Mouse (Mus musculus) heart, postnatal 4 days (tissue): ENCODE measurements around the gene Fbxl17. TPM values are rescaled to one million over a fixed set of nuclear protein-coding genes. Genes with fewer than 3 reads are reported as not detected.

ENCODE experiments used
- DNase-seq: peaks from one replicate; pipeline ENCODE4 v3.0.0; 2021
- total RNA-seq, 2 experiments: library from RNA; stranded (reverse); gene quantifications; 2 replicates each; pipeline ENCODE4 v1.2.3; 2021

Gene Fbxl17
- 10 to 100 TPM; 35.6 to 37.3 TPM for total RNA-seq

DNA sequence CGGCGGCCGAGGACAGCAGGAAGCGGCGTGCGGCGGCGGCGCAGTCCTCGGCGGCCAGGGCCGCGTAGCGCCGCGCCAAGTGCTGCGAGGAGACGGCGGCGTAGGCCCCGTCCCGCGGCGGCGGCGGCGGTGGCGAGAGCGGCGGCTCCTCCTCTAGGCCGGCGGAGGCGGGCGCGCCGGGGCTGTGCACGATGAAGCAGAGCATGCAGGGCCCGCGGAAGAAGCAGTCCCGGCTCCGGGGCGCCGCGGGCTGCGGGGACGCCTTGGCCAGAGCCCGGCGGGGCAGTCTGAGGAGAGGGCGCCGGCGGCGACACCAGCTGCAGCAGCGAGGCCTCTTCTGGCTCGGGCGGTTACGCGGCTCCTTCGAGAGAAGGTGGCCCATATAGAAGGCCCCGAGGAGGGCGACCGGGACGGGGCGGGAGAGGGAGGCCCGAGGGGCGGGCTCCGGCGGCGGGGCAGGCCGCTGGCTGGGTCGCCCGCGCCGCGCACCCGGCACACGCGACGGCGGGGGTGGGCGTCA lies at the start of gene Fbxl17:
Gene Fbxl17 (minus strand): TSS at position 382 of the 520 bp plus-strand sequence.
- peak; percentile 67 for DNase-seq

DNA sequence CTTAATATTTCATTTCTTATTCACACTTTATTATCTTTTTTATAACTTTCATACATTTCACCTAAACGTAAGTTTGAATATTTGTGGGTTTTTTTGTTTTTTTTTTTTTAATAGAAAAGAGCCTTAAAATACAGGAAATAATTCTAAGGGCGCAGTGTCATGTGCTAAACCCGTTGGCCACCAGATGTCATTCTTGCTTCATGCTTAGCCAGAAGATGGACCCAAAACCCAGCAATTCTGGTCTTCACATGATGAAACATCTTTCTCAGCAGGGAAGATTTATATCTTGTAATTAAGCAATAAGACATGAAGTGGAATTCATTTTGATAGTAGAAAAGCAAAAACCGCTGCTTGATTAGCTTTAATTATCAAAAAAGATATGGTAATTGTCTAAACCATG lies 47.6 kb upstream of the Fbxl17 start:
- peak; percentile 35 for DNase-seq

DNA sequence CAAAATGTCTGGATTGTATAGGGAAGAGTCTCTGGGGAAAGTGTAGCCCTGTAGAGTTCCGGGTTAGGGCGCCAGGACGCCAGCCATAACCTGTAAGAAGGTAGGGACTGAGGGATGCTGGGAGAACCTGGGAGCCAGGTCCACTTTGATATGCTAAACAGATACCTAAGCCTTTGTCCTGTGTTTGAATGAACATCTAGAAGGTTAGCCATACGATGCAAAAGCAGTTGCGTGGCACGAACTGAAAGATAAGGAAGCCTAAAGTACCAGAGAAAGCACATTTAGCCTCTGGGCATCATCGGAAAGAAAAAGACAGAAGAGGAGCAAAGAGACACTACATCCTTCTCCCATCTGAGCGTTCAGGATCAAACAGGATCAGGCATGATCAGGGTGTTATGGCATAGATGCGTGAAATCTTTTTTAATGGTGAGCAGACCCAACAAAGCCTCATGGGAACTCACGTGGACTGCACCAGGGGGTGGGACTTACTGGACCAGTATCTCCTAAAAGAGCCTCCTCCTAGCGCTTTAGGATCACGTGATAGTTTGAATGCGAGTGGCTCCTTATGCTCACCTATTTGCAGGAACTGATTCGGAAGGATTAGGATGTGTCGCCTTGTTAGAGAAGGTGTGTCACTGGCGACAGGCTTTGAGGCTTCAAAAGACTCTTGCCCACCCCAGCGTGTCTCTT lies 34.9 kb upstream of the Fbxl17 start:
- DNase-seq = no peak

DNA sequence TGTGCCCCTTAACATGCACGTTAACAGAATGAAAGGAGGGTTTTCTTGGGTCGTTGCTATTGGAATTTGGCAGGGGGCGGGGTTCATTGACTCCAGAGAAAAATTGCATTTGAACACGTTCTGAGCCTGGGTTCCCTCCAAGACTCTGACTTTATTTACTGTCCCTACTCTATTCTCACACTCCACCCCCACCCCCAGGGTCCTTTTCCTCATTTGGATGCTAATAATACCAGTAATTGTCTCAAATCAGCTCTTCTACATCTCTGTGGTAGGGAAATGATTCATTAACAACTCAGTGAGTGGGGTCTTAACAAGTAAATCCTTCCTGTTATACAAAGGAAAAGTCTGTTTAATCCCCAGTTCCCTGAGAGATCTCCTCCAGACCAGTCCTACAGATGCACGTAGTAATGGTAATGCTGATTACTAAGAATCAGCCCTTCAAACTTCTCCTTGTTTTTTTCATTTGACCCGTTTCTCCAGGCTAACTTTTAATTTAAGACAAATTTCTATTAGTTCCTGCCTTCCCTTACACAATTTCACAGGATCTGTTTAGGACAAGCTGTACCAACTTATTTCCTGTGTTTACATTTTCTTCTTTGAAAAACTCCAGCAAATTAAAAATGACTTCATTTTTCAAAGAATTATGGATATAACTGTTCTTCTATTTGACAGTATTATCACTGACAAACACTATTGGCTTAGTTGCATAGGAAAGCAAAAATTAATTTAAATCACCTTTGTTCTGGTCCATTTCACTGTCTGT lies 33.4 kb upstream of the Fbxl17 start:
- DNase-seq = no peak

DNA sequence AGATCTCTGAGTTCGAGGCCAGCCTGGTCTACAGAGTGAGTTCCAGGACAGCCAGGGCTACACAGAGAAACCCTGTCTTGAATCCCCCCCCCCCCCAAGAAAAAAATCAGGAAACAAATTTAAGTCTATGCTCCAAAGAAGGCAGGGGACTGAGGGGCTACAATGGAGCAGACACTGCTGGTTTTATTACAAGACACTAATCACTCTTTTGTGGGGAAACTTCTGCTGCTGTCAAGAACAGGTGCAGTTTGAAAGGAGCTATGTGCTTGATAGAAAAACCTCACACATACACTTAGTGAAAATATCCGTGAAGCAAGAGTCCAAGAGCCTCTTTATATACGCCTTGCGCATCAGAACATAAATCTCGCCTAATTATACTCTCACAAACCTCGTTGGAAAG lies 29.7 kb upstream of the Fbxl17 start:
- no peak for DNase-seq

- no peak for DNase-seq
Measured at GRCm38 (mm10) chr17:63520691-63521090, 20.9 kb upstream of the Fbxl17 start.

DNA sequence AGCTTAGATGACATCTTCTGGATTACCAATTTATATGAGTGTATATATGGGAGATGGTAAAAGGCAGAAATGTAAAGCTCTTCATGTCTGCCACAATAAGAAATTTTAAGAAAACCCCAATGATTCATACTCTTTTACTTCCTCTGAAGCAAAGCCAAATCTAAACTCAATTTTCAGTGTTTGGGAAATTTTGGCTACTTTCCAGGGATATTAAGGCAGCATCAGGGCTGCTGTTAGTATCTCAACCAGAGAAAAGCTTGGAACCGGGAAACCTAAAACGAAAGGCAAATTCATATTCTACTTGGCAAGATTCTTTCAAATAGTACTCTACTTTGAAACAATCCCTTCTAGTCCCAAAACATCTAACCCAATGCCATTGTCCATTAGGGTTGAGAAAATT lies 10.6 kb upstream of the Fbxl17 start:
- DNase-seq = no peak

DNA sequence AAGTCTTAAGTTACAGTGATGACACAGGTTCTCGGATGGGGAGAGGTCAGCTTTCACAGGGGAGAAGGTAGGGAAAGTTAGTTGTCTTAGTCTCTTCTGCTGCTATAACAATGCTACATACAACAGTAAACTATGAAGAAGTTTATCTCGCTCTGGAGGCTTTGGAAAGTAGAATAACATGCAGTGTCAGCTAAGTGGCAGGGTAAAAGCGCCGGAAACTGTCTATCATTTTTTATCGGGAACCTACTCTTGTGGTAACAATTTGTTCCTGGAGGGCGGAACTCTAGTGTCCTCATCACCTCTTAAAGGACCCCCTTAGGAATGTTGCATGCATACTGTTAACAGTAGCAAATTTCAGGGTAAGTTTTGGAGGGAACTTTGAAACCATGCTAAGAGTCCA lies 1.3 kb upstream of the Fbxl17 start:
- DNase-seq = no peak

GRCm38 (mm10) chr17:63500156-63500834 lies 478 bp upstream of the Fbxl17 start:
- peak; percentile 86 for DNase-seq

GRCm38 (mm10) chr17:63498717-63499635 lies 841 bp downstream of the Fbxl17 start:
- peak; percentile 69 for DNase-seq

GRCm38 (mm10) chr17:63498182-63498716 lies 1.6 kb downstream of the Fbxl17 start:
- no peak for DNase-seq

DNA sequence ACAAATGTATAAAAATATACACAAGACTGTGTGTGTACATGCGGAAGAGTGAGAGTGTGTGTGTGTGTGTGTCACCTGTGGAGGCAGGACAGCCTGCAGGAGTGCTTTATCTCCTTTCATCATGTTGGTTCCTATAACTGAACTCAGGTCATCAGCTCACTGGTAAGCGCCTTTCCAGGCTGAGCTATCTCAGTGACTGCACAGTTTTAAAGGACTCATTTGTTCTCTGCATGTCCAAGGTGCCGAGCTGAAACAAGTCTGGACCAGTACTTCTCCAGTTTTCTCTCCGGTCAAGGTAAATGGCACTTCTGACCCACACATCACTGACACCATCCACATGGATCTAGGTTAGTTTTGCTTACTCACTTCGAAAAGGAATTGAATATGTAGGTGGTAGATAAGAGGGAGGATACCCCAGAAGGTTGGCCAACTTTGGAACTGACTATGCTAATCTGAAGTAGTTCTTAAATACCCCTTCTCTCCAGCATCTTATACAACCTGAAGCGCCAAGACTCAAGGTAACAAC lies 2.5 kb downstream of the Fbxl17 start:
- DNase-seq = no peak

- DNase-seq = no peak
Measured at GRCm38 (mm10) chr17:63496153-63496552, 3.7 kb downstream of the Fbxl17 start.

GRCm38 (mm10) chr17:63493876-63494580 lies 5.8 kb downstream of the Fbxl17 start:
- no peak for DNase-seq

DNA sequence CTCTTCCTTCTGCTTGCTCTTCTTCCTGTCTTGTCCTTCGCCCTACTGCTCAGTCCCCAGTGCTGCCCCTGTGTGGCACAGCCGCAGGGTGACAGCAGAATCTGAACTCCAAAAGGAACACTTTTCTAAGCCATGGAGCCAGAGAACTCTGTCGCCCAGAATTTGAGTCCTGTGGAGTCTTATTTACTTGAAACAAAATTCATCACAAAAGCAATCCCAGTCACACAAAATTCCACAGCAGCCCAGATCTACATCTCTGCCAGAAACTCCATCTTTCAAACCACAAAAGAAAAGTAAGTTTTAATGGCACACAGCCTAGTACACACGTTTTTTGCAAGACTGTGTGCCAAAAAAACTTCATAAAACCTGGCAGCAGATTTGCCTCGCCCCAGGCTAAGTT lies 6.5 kb downstream of the Fbxl17 start:
- DNase-seq = peak; percentile 32

GRCm38 (mm10) chr17:63492665-63493273 lies 7.0 kb downstream of the Fbxl17 start:
- DNase-seq = no peak

GRCm38 (mm10) chr17:63489525-63489924 lies 10.3 kb downstream of the Fbxl17 start:
- no peak for DNase-seq

DNA sequence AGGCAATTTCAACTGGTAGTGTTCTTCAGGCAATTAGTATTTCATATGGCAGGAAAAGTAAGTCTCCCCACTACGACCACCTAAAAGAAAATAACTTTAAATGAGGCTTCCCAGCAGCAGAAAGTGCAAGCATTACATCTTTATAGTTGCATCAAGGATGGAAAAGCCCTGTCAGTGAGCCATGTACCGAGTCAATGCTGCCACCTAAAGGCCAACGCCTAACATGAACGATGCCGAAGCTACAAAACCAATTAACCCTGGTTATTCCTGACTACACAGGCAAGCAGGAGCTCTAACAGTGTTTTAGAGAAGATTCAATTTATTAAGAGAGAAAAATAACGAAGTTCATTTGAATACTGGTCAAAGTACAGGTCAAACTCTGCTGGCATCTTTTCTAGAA lies 32.0 kb downstream of the Fbxl17 start:
- DNase-seq = peak; percentile 80

GRCm38 (mm10) chr17:63465239-63465638 lies 34.6 kb downstream of the Fbxl17 start:
- no peak for DNase-seq

- DNase-seq = no peak
Measured at GRCm38 (mm10) chr17:63462512-63462911, 37.3 kb downstream of the Fbxl17 start.
